Mouse (Mus musculus) embryonic facial prominence, embryonic 13.5 days (tissue): ENCODE data around the gene Nmnat3. TPM values are rescaled to one million over a fixed set of nuclear protein-coding genes. Genes with fewer than 3 reads are reported as not detected.

Source experiments
- ATAC-seq: fragments of 200-750 bp; cut with Nextera tagmentation; 2 replicates; pipeline ENCODE4 v1.8.0; 2017; ENCODE audit warnings: low read depth; ENCODE audit not compliant: insufficient number of reproducible peaks, insufficient read depth, low FRiP score, low TSS enrichment
- H3K27ac ChIP-seq: fragments of 300-500 bp; sonication (generic); 2 replicates; pipeline ENCODE4 v1.5.1; 2015; ENCODE audit warnings: moderate library complexity, mild to moderate bottlenecking, inconsistent platforms
- H3K27me3 ChIP-seq: fragments of 300-500 bp; sonication (generic); 2 replicates; pipeline ENCODE4 v1.6.1; 2015; ENCODE audit warnings: mild to moderate bottlenecking, inconsistent platforms
- H3K36me3 ChIP-seq: fragments of 300-500 bp; sonication (generic); 2 replicates; pipeline ENCODE4 v1.6.1; 2015; ENCODE audit warnings: mild to moderate bottlenecking, inconsistent platforms
- H3K4me1 ChIP-seq: fragments of 300-500 bp; sonication (generic); 2 replicates; pipeline ENCODE4 v1.6.1; 2015; ENCODE audit warnings: inconsistent platforms
- H3K4me2 ChIP-seq: fragments of 300-500 bp; sonication (generic); 2 replicates; pipeline ENCODE4 v1.6.1; 2015; ENCODE audit warnings: moderate library complexity, mild to moderate bottlenecking, inconsistent platforms
- H3K4me3 ChIP-seq: fragments of 300-500 bp; sonication (generic); 2 replicates; pipeline ENCODE4 v1.5.1; 2015; ENCODE audit warnings: mild to moderate bottlenecking, inconsistent platforms
- H3K9ac ChIP-seq: fragments of 300-500 bp; sonication (generic); 2 replicates; pipeline ENCODE4 v1.6.1; 2015; ENCODE audit warnings: mild to moderate bottlenecking, inconsistent platforms
- H3K9me3 ChIP-seq: fragments of 300-500 bp; sonication (generic); 2 replicates; pipeline ENCODE4 v1.6.1; 2016; ENCODE audit warnings: inconsistent platforms
- WGBS: fragments of 180-500 bp; shearing (Covaris S2); methylation state at CpG from one replicate; pipeline ENCODE4 v1.1.7; 2015; ENCODE audit warnings: mixed read lengths; 5-methylcytosine and 5-hydroxymethylcytosine counted together
- polyA plus RNA-seq: library from polyadenylated mRNA; unstranded; fragments of >200 nt; fragmentation: Nextera tagmentation; extraction: Ambion mirVana; gene quantifications from 2 replicates; pipeline ENCODE4 v1.2.1, GENCODE M21; 2015

Gene Nmnat3
- polyA plus RNA-seq, 1 experiment from 2014 or later, result 6.3 TPM

DNA sequence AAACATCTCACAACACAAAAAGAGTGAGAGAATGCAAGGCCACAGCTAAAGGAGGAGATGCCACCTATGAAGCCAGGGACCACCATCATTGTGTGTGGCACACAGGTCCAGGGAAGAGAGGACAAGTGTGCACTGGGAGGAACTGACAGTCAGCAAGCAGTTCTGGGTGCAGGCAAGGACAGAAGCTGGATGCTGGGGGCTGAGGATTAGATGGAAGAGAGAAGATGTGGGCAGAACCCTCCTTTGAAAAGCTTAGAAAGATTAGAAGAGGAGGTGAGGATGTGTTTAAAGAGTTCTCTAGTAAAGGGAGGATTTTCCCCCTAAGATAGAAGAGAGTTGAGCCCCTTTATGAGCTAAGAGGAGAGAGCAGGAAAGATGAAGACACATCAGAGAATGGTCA lies 2.4 kb downstream of the Nmnat3 start:
- Histone ChIP-seq H3K27ac (no peak overlapping the region), H3K36me3 (no peaks in the 10 kb centered on the region), H3K9ac (no peak overlapping the region), H3K4me2 (no peak overlapping the region), H3K9me3 (no peaks in the 10 kb centered on the region), H3K27me3 (no peaks in the 10 kb centered on the region), H3K4me1 (no peaks in the 10 kb centered on the region), H3K4me3 (no peak overlapping the region)
- ATAC-seq, result no peak

DNA sequence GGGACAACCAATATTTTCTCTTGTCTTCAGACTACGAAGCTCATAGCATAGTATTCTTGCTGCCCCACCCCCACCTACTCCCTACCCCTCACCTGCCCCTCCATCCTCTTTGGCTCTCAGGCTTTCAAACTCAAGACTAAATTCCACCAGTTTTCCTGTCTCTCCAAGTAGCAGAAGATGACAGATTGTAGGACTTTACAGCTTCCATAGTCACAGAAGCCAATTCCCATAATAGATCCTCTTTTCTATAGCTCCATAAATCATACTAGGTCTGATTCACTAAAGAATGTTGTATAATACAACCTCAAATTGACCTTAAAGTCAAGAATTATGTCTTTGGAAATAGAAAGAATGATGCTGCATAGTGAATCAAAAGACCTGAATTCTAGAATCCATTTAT lies 3.4 kb downstream of the Nmnat3 start:
- Histone ChIP-seq H3K27ac (no peak overlapping the region), H3K4me2 (no peak overlapping the region), H3K36me3 (no peaks in the 10 kb centered on the region), H3K9me3 (no peaks in the 10 kb centered on the region), H3K4me1 (no peaks in the 10 kb centered on the region), H3K27me3 (no peaks in the 10 kb centered on the region), H3K9ac (no peak overlapping the region), H3K4me3 (no peak overlapping the region)
- ATAC-seq, result no peak
- 94% methylated on average over 1 of the region's 1 CpGs for WGBS

DNA sequence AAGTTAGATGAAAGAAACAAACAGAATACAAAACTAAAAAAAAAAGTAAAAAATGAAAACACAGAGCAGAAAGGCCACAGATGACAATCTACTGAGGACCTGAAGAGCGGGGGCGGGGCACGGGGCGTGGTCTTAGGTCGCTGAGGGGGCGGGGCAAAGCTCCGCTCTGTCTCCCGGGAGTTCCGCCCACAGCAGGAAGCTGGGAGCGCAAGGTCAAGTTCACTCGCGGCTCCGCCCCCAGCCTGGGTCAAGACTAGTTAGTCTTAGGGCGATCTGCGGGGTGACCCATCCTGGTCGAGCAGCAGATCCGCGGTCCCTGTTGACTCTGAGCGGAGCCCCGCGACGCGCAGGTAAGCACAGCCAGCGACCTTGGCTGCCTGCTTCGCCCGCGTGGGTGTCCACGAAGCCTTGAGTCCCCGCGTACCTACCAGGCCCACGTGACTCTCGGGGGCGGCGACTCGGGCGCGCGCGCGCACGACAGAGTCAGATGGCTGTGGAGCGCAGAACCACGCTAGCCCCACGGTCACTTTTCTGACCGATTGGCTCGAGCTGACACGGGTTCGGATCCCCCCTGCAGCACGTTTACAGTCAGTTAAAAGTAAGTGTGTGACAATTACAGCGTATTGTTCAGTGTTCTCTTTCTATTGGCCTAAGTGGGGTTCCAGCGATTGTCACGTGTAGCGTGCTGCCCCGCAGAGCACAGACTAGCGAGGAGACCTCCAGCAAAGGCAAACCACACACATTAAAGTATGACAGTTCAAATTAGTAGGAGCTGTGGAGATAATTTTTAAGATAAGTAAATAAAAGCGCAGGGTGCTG lies 9.4 kb downstream of the Nmnat3 start:
- H3K27me3 ChIP-seq, result no peaks in the 10 kb centered on the region
- H3K36me3 ChIP-seq, result no peaks in the 10 kb centered on the region
- peak overlapping the region; percentile 71 for H3K4me2 ChIP-seq
- H3K27ac ChIP-seq, result peak overlapping the region; percentile 73
- peak; percentile 73 for ATAC-seq
- peak overlapping the region; percentile 66 for H3K9ac ChIP-seq
- H3K4me1 ChIP-seq, result peaks cover 12% of the 10 kb centered on the region
- H3K4me3 ChIP-seq, result peak overlapping the region; percentile 58
- no peaks in the 10 kb centered on the region for H3K9me3 ChIP-seq
- under 1% methylated on average over 56 of the region's 56 CpGs for WGBS

DNA sequence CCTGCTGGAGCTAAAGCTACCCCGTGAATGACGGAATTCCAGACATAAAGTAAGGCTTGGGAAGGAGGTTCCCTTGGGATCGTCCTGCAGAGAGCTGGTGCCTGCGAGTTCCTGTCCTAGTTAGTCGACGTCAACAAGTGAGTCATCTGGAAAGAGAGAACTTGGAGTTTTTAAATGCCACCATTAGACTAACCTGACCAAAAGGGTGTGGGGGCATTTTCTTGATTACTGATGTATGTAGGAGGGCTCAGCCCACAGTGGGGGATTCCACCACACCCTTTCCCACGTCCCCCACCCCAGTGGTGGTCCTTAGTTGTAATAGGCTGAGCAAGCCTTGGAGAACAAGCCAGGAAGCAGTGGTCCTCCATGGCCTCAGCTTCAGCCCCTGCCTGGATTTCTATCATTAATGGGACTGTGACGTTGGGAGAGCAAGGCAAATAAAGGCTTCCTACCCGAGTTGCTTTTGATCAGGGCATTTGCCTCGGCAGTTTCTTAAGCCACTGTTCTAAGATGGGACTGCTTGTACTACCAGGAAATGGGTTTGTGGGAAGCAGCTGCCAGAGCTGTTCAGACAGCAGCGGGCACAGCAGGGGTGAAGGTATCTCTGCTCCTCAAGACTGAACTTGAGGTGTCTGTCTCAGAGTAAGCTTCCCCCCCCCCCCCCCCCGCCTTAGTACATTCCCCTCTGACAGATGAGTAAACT lies 10.2 kb downstream of the Nmnat3 start:
- ATAC-seq, result no peak
- Histone ChIP-seq H3K36me3 (no peaks in the 10 kb centered on the region), H3K4me3 (peak overlapping the region; percentile 58), H3K4me2 (peak overlapping the region; percentile 71), H3K9me3 (no peaks in the 10 kb centered on the region), H3K4me1 (peaks cover 12% of the 10 kb centered on the region), H3K27ac (0 out of 2 replicates have a peak overlapping the region, but pooled peaks have one; percentile 73), H3K27me3 (no peaks in the 10 kb centered on the region), H3K9ac (peak overlapping the region; percentile 66)
- 14% methylated on average over 11 of the region's 12 CpGs for WGBS

DNA sequence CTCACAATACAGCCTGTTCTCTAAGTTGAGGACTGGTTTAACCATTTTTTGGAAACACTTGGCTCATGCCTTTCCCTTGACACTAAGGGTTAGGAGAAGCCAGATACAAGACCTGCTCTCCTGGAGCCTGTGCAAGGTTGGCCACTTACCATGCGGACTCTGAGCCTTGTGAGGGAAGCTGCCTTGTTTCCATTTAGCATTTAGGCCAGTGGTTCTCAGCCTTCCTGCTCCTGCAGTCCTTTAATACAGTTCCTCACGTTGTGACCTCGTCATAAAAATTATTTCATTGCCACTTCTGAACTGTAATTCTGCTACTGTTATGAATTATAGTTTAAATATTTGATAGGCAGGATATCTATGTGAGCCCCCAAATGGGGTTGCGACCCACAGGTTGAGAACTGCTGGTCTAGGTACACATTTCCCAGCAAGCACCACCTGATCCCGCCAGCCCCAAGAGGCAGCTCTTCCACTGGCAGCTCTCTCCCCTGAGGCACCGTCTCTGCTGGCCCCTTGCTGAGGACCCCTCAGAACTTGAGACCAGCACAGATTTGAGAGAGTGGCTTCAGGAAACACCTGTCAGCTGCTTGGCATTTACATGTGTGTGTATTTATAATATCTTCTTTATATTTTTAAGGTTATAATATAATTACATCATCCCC lies 10.8 kb downstream of the Nmnat3 start:
- H3K9me3 ChIP-seq, result no peaks in the 10 kb centered on the region
- H3K4me1 ChIP-seq, result peaks cover 12% of the 10 kb centered on the region
- H3K4me3 ChIP-seq, result no peak overlapping the region
- H3K27ac ChIP-seq, result no peak overlapping the region
- H3K9ac ChIP-seq, result no peak overlapping the region
- WGBS, result 62% methylated on average over 6 of the region's 6 CpGs
- no peak for ATAC-seq
- H3K27me3 ChIP-seq, result no peaks in the 10 kb centered on the region
- H3K4me2 ChIP-seq, result no peak overlapping the region
- H3K36me3 ChIP-seq, result no peaks in the 10 kb centered on the region

DNA sequence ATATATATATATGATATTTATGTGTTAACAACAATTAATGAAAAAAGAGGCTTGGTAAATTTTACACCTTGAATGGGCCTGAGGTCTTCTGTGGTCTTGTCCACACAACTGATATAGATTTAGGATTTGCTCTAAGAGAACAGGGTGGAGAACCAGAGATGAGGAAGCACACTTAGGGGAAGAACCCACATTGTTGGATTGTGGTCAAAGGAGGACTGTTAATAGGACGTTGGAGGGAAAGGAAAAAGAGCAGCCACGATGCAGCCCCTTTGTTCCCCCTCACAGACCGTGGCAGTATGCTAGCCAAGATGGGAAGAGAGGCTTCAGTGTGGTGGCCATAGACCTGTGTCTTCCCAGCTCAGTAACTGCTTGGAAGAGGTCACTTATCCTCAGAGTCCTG lies 11.5 kb downstream of the Nmnat3 start:
- no peak overlapping the region for H3K9ac ChIP-seq
- H3K4me3 ChIP-seq, result no peak overlapping the region
- no peak overlapping the region for H3K4me2 ChIP-seq
- no peaks in the 10 kb centered on the region for H3K9me3 ChIP-seq
- H3K36me3 ChIP-seq, result no peaks in the 10 kb centered on the region
- H3K4me1 ChIP-seq, result peaks cover 12% of the 10 kb centered on the region
- no peaks in the 10 kb centered on the region for H3K27me3 ChIP-seq
- no peak for ATAC-seq
- no peak overlapping the region for H3K27ac ChIP-seq
- WGBS, result 78% methylated on average over 3 of the region's 3 CpGs

DNA sequence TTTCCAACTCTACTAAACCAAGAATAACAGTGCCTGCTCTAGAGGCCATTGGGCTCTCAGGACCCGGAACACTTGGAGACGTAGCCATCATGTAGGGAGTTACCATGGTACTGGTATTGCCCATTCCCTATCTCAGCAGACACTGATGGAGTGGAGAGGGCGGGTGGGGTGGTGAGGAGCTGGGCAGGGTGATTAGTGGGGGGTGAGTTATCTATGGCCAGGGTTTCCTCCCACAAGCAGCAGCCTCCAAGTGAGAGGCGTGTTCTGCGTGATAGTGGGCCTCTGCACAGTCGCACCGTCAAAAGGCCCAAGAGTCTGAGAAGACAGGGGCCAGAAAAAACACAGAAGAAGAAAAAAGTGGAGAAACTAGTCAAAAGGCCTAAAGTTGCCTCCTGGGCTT lies 12.0 kb downstream of the Nmnat3 start:
- H3K4me1 ChIP-seq, result peaks cover 12% of the 10 kb centered on the region
- no peak overlapping the region for H3K4me3 ChIP-seq
- H3K4me2 ChIP-seq, result no peak overlapping the region
- no peak overlapping the region for H3K9ac ChIP-seq
- no peak for ATAC-seq
- H3K27ac ChIP-seq, result no peak overlapping the region
- H3K36me3 ChIP-seq, result no peaks in the 10 kb centered on the region
- H3K27me3 ChIP-seq, result no peaks in the 10 kb centered on the region
- no peaks in the 10 kb centered on the region for H3K9me3 ChIP-seq
- WGBS, result 90% methylated on average over 7 of the region's 7 CpGs

DNA sequence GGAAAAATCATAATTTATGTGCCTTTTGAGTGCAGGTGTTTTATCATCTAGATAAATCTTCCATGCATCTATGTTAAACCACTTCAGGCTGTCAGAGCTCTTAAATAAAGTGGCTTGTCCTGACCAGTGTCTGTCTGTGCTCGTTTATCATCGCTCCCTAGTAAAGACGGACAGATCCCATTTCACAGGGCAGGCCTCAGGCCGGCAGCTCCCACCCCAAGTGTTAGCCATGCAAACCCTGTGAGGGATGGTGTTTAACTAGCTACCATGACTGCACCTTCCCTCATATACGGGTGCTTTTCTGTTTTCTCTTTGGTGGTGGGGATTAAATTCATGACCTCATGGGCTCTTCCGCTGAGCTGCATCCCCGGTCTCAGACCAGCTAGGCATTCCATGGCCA lies 13.3 kb downstream of the Nmnat3 start:
- ATAC-seq, result no peak
- 78% methylated on average over 7 of the region's 7 CpGs for WGBS

DNA sequence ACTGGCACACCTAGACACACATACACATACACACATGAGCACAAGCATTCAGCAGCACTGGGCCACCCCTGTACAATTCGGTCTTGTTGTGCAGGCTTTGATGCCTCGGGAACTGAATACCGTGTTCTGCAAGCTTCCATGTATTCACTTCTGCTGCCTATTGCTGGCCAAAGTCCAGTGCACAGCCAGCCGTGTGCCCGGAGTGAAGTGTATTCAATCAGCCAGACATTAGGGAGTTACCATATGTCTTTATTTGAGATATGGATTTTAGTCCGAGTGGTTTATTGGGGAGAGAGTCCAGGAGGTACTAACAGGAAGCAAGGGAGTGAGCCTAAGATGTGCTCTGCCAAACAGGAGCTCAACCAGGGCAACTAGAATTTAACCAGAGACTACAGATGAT lies 19.8 kb downstream of the Nmnat3 start:
- Histone ChIP-seq H3K9me3 (no peaks in the 10 kb centered on the region), H3K27me3 (no peaks in the 10 kb centered on the region), H3K27ac (no peak overlapping the region), H3K4me1 (no peaks in the 10 kb centered on the region), H3K4me3 (no peak overlapping the region), H3K36me3 (no peaks in the 10 kb centered on the region), H3K4me2 (no peak overlapping the region), H3K9ac (no peak overlapping the region)
- ATAC-seq, result no peak
- WGBS, result 83% methylated on average over 6 of the region's 6 CpGs

More for the DNA sequence above, 13.3 kb downstream of the Nmnat3 start:
- Histone ChIP-seq H3K9ac (no peak overlapping the region), H3K36me3 (no peaks in the 10 kb centered on the region), H3K9me3 (no peaks in the 10 kb centered on the region), H3K4me3 (no peak overlapping the region), H3K27ac (no peak overlapping the region), H3K27me3 (no peaks in the 10 kb centered on the region), H3K4me1 (peaks cover 12% of the 10 kb centered on the region), H3K4me2 (no peak overlapping the region)

DNA sequence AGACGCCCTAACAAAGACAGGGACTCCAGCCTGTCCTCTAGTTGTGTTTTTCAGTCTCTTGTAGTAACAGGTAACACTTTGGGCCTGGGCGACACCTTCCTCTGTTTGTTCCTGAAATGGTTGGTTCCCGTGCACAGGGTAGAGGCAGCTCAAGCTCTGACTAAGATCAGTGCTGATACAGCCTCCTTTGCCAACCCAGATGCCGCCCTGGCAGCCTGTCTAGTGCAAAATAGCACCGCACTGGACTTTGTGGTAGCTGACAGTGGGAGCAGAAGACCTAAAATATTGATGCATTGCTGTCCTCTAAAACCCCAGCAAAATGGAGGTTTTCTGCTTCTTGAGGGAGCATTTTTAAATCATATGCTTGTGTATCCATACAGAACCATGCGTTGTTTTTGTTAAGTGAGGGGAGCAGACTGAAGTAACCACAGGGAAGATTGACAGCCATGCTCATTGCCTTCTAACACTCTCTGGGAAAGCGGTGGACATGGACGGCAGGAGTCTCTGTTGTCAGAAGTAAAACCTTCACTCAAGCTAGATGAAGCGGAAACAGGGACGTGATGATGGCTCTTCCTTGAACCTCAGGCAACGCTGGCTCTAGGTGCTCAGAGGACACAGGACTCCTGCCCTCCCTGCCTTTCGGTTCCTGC lies 24.2 kb downstream of the Nmnat3 start:
- no peaks in the 10 kb centered on the region for H3K4me1 ChIP-seq
- no peak overlapping the region for H3K4me3 ChIP-seq
- 83% methylated on average over 12 of the region's 12 CpGs for WGBS
- H3K4me2 ChIP-seq, result no peak overlapping the region
- H3K9ac ChIP-seq, result no peak overlapping the region
- no peak for ATAC-seq
- no peaks in the 10 kb centered on the region for H3K27me3 ChIP-seq
- H3K36me3 ChIP-seq, result no peaks in the 10 kb centered on the region
- H3K9me3 ChIP-seq, result no peaks in the 10 kb centered on the region
- no peak overlapping the region for H3K27ac ChIP-seq

DNA sequence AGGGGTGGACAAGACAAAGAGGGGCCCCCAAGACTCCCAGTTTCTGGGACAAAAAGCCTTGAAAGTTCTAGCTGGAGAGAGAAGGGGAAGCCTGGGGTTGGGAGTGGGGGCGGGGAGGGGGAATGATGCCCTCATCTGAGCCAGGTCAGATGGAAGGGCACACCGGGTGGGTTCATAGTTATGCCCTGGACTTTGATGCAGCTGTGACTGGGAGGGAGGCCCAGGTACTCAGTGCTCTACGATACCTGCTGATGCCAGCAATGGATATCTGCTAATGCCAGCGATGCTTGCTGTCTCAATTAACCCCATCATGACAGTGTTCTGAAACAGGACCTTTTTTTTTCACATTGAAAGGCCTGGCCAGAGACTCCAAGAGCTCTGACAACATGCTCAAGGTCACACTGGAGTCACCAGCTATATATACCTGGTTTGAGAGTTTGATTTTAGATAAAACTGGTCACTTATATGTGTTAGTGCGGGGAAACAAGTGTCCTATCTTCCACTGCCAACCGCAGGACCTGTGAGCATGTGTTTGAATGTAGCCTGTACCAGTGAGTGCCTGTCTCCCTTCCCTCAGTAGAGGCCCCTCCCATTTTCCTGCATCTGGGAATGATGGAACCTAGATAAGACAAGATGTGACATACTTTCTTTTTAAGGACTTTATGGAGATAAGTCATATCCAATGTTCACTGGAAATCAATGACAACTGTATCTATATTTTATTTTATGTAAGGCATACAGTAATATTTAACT lies 25.6 kb downstream of the Nmnat3 start:
- Histone ChIP-seq H3K4me2 (no peak overlapping the region), H3K9ac (no peak overlapping the region), H3K9me3 (no peaks in the 10 kb centered on the region), H3K27me3 (no peaks in the 10 kb centered on the region), H3K4me1 (no peaks in the 10 kb centered on the region), H3K36me3 (no peaks in the 10 kb centered on the region), H3K4me3 (no peak overlapping the region), H3K27ac (no peak overlapping the region)
- no peak for ATAC-seq
- WGBS, result 79% methylated on average over 6 of the region's 6 CpGs
